Mouse (Mus musculus) CH12.LX (cell line): ENCODE data around the gene Zfp511.

ENCODE experiments used
- CHD2 ChIP-seq: IDR thresholded peaks from 2 replicates; pipeline ENCODE4 v1.6.1; 2011; ENCODE audit warnings: low read length, improper control_type of control experiment
- CTCF ChIP-seq, 2 experiments: IDR thresholded peaks in 1 of 2; conservative IDR thresholded peaks in 1 of 2; 2 replicates each; pipeline ENCODE4 v1.5.1; 2011 to 2012; ENCODE audit warnings: low read depth in 2 of 2, low read length in 2 of 2, improper control_type of control experiment in 1 of 2, inconsistent platforms in 1 of 2, mild to moderate bottlenecking in 1 of 2, moderate library complexity in 1 of 2
- GABPA ChIP-seq: IDR thresholded peaks from 2 replicates; pipeline ENCODE4 v1.6.1; 2012; ENCODE audit warnings: low read depth, low read length, improper control_type of control experiment, inconsistent platforms; ENCODE audit not compliant: insufficient replicate concordance
- KAT2A ChIP-seq: IDR thresholded peaks from 2 replicates; pipeline ENCODE4 v1.6.1; 2012; ENCODE audit warnings: low read length, improper control_type of control experiment, inconsistent platforms; ENCODE audit not compliant: insufficient replicate concordance
- MAX ChIP-seq: IDR thresholded peaks from 2 replicates; pipeline ENCODE4 v1.6.1; 2011; ENCODE audit warnings: low read length, improper control_type of control experiment
- MEF2A ChIP-seq: IDR thresholded peaks from 2 replicates; pipeline ENCODE4 v1.6.1; 2014; ENCODE audit warnings: low read depth, mild to moderate bottlenecking, inconsistent platforms, low read length, improper control_type of control experiment, borderline replicate concordance
- POLR2A ChIP-seq: IDR thresholded peaks from 2 replicates; pipeline ENCODE4 v1.6.1; 2011; ENCODE audit warnings: low read depth, mild to moderate bottlenecking, improper control_type of control experiment, low read length

DNA sequence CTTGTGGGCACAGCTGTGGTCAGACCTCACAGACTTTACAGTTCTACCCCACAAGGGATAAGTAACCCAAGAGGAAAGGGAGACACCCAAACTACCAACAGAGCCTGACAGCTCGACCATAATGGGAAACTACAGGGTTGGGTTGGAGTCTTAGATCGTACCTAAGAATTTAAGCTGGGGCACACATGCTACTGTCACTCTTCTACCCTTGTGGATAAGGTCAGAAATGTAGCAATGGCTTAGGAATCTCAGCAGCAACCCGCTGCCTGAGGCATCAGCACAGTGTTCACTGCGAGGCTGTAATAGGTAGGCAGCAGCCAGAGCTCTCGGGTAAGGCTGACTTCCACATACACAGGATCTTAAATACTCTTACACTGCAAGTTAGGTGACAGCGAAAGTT is 42.7 kb upstream of the Zfp511 start:
- TF ChIP-seq CHD2 (no peak), CTCF (conservative IDR thresholded peaks at IDR 0.05 in 1 of 2, IDR thresholded peaks at IDR 0.05 in 1 of 2; ENCODE audit: low read depth in 2 of 2, low read length in 2 of 2) (no peak), GABPA (no peak), KAT2A (no peak), POLR2A (no peak), MAX (no peak), MEF2A (no peak)
